Mouse (Mus musculus) granulocyte monocyte progenitor cell, adult 5-6 weeks (primary cell): ENCODE measurements around the gene Zc3h8. TPM values are rescaled to one million over a fixed set of nuclear protein-coding genes. Genes with fewer than 3 reads are reported as not detected.

Experiments
- ATAC-seq: replicated peaks from 2 replicates; pipeline ENCODE4 v1.8.0; 2016; ENCODE audit warnings: mild to moderate bottlenecking, moderate TSS enrichment, inconsistent platforms; ENCODE audit not compliant: poor library complexity, severe bottlenecking
- total RNA-seq, 2 experiments: library from RNA; stranded (forward) in 1 of 2; stranded (reverse) in 1 of 2; fragments of 200-712, 200-1000 nt in 1 of 2; fragments of >200 nt in 1 of 2; fragmentation: Nextera tagmentation in 1 of 2; gene quantifications; 2 replicates each; pipeline ENCODE4 v1.2.3; 2014 to 2017

Gene Zc3h8
- total RNA-seq, 2 experiments from 2014 or later, result 9.9 to 10.5 TPM

DNA sequence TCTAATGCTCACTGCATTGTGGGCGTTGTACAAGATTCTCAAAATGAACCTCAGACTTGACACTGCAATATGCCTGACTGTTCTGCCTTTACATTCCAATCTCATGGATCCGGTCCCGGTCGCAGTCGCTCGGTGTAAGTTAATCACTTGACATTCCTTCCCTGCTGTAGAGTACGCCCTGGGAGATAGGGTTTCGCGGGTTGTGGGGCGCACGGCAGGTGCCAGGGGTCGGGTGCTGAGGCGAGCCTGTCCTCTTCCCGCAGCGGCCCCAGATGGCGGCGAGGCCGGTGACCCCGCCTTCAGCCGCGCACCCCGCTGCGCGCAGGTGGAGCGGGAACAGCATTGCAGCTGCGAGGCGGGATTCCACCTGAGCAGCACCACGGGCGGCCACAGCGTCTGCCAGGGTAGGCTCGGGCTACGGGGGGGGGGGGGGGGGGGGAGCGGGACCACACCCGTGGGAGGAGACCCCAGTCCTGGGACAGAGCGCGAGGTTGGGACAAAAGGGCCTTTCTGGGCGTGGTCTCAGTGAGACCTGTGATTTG is 51.6 kb downstream of the Zc3h8 start:
- no peak; the same call in 1 of the 2 replicates for ATAC-seq

DNA sequence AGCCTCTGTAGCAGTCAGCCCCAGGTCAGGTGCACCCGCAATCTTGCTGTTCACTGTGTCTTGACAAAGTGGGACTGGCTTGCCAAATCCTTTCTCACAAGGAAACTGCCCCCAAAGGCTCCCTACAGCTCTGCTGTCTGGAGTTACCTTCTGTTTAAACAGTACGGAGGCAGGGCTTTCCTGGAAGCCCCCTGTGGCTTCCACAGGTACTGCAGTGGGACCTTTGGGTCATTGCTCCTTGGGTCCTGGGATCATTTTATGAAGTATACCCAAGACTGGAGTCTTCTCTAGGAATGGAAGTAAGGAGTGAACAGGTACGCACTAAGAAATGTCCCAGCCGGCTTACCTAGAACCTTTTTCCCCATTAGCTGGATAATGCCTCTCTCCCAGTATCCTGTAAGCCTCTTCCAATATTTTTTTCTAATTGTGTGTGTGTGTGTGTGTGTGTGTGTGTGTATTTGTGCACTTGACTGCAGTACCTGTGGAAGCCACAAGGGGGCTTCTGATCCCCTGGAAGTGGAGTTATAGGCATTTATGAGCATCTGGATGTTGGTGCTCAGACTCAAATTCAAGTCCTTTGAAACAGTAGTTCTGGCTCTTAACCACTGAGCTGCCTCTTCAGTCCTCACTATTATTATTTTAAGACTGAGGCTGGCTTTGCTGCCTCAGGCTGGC is 53.1 kb downstream of the Zc3h8 start:
- ATAC-seq, result no peak

- ATAC-seq, result no peak
Measured at GRCm38 (mm10) chr2:128887866-128888550, 55.9 kb downstream of the Zc3h8 start.

DNA sequence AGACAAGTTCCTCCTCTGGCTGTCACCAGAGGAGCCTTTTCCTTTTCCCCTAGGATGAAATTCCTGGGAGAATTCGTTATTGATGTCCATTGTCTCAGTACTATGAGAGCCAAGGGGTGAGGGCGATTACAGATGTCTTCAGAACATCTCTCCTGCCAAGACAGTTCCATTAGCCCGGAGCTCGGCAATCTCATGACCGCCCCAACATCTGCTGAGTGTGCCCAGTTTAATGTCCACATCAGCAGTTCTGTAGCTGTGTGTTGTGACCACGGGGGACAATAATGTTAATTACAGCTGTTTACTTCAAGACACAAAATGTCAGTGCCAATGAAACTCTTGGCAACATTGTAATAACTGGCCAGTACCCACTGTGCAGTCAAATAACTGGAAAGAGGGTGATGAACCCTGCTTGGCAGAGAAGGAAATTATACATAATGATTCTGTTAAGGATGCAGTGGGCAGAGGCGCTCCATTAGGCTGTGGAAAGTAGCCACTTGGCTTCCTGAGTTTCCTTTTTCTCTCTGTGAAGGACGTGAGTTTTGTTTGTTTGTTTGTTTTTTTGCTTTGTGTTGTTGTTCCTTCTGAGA is 58.6 kb downstream of the Zc3h8 start:
- ATAC-seq, result no peak

DNA sequence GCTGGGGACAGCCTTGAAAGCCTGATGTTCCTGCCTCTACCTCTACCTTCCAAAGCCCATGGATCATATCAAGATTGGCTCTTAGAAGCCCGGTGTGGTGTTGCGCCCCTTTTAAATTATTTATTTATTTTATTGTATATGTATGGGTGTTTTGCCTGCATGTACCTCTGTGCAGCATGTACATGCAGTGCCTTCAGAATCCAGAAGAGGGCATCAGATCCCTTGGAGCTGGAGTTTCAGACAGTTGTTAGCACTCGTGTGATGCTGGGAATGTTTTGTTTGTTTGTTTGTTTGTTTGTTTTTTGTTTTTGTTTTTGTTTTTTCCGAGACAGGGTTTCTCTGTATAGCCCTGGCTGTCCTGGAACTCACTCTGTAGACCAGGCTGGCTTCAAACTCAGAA is 62.6 kb downstream of the Zc3h8 start:
- no peak for ATAC-seq

Other genes starting within 250 kb of the Zc3h8 start
- gene Mertk, start 245.1 kb downstream of the Zc3h8 start, total RNA-seq (2014; fragmentation: Nextera tagmentation), result not detected in 2 replicates
- gene Mertk, start 245.1 kb downstream of the Zc3h8 start, total RNA-seq (2017), result not detected in 2 replicates
- 11.7 and 18.5 TPM in 2 replicates for gene Tmem87b, start 126.0 kb downstream of the Zc3h8 start, total RNA-seq (2014; fragmentation: Nextera tagmentation)
- gene Tmem87b, start 126.0 kb downstream of the Zc3h8 start, total RNA-seq (2017), result 17.7 and 20.8 TPM in 2 replicates
- gene Fbln7, start 81.1 kb downstream of the Zc3h8 start, total RNA-seq (2014; fragmentation: Nextera tagmentation), result not detected in 2 replicates
- gene Fbln7, start 81.1 kb downstream of the Zc3h8 start, total RNA-seq (2017), result not detected in 2 replicates
- 0.82 and 3.7 TPM in 2 replicates for gene Zc3h6, start 23.3 kb upstream of the Zc3h8 start, total RNA-seq (2014; fragmentation: Nextera tagmentation)
- 1.9 TPM in 2 replicates for gene Zc3h6, start 23.3 kb upstream of the Zc3h8 start, total RNA-seq (2017)
- gene Gm10762, start 23.6 kb upstream of the Zc3h8 start, total RNA-seq (2014; fragmentation: Nextera tagmentation), result 2.8 and 7.7 TPM in 2 replicates
- gene Gm10762, start 23.6 kb upstream of the Zc3h8 start, total RNA-seq (2017), result 4.0 and 10.5 TPM in 2 replicates
- gene Vinac1, start 104.1 kb upstream of the Zc3h8 start, total RNA-seq (2014; fragmentation: Nextera tagmentation), result not detected in 2 replicates
- gene Vinac1, start 104.1 kb upstream of the Zc3h8 start, total RNA-seq (2017), result not detected in 2 replicates
- gene Ttl, start 121.9 kb upstream of the Zc3h8 start, total RNA-seq (2014; fragmentation: Nextera tagmentation), result 2.8 and 3.7 TPM in 2 replicates
- 3.6 and 3.7 TPM in 2 replicates for gene Ttl, start 121.9 kb upstream of the Zc3h8 start, total RNA-seq (2017)
- 43.2 and 56.1 TPM in 2 replicates for gene Polr1b, start 156.9 kb upstream of the Zc3h8 start, total RNA-seq (2014; fragmentation: Nextera tagmentation)
- 47.1 and 49.7 TPM in 2 replicates for gene Polr1b, start 156.9 kb upstream of the Zc3h8 start, total RNA-seq (2017)
- 18.4 and 18.6 TPM in 2 replicates for gene Chchd5, start 185.6 kb upstream of the Zc3h8 start, total RNA-seq (2014; fragmentation: Nextera tagmentation)
- gene Chchd5, start 185.6 kb upstream of the Zc3h8 start, total RNA-seq (2017), result 17.4 and 22.2 TPM in 2 replicates